Mouse (Mus musculus) forebrain, embryonic 10.5 days (tissue): Measurements from ENCODE around the gene Vcl. TPM values are rescaled to one million over a fixed set of nuclear protein-coding genes. Genes with fewer than 3 reads are reported as not detected.

Source experiments
- DNase-seq: peaks from one replicate; pipeline ENCODE4 v3.0.0-alpha.2; 2017; ENCODE audit warnings: low spot score; ENCODE audit errors: extremely low spot score
- H3K27ac ChIP-seq: fragments of 300-500 bp; sonication (generic); 2 replicates; pipeline ENCODE4 v1.5.1; 2016; ENCODE audit warnings: mild to moderate bottlenecking
- H3K27me3 ChIP-seq: fragments of 300-500 bp; sonication (generic); 2 replicates; pipeline ENCODE4 v1.6.1; 2016; ENCODE audit warnings: mild to moderate bottlenecking; ENCODE audit not compliant: poor library complexity, severe bottlenecking
- H3K36me3 ChIP-seq: fragments of 300-500 bp; sonication (generic); replicated peaks from 2 replicates; pipeline ENCODE4 v1.6.1; 2016; ENCODE audit warnings: mild to moderate bottlenecking, moderate library complexity
- H3K4me1 ChIP-seq: fragments of 300-500 bp; sonication (generic); 2 replicates; pipeline ENCODE4 v1.6.1; 2016
- H3K4me3 ChIP-seq: fragments of 300-500 bp; sonication (generic); 2 replicates; pipeline ENCODE4 v1.5.1; 2016; ENCODE audit warnings: mild to moderate bottlenecking, moderate library complexity
- H3K9me3 ChIP-seq: fragments of 300-500 bp; sonication (generic); 2 replicates; pipeline ENCODE4 v1.6.1; 2016; ENCODE audit warnings: mild to moderate bottlenecking, moderate library complexity
- WGBS: fragments of 180-500 bp; shearing (Covaris S2); methylation state at CpG from one replicate; pipeline ENCODE4 v1.1.7; 2016; 5-methylcytosine and 5-hydroxymethylcytosine counted together
- polyA plus RNA-seq: library from polyadenylated mRNA; unstranded; fragments of >200 nt; fragmentation: Nextera tagmentation; extraction: Ambion mirVana; gene quantifications from 2 replicates; pipeline ENCODE4 v1.2.1, GENCODE M21; 2016

Gene Vcl
- polyA plus RNA-seq, 1 experiment from 2014 or later = 30.7 TPM

GRCm38 (mm10) chr14:20963863-20964262, 34.7 kb downstream of the Vcl start:
- 94% methylated on average over 4 of the region's 4 CpGs for WGBS

GRCm38 (mm10) chr14:20964285-20964684, 35.1 kb downstream of the Vcl start:
- 83% methylated on average over 2 of the region's 2 CpGs for WGBS
- DNase-seq = no peak

More at GRCm38 (mm10) chr14:20963863-20964262, 34.7 kb downstream of the Vcl start:
- H3K4me1 ChIP-seq = peaks cover 21% of the 10 kb centered on the region
- no peak overlapping the region for H3K27ac ChIP-seq
- H3K36me3 ChIP-seq = no peaks in the 10 kb centered on the region
- H3K9me3 ChIP-seq = no peaks in the 10 kb centered on the region
- H3K27me3 ChIP-seq = no peaks in the 10 kb centered on the region
- DNase-seq = no peak
- H3K4me3 ChIP-seq = no peak overlapping the region

GRCm38 (mm10) chr14:20966959-20967670, 37.9 kb downstream of the Vcl start:
- Histone ChIP-seq H3K4me1 (peaks cover 34% of the 10 kb centered on the region), H3K36me3 (no peaks in the 10 kb centered on the region), H3K9me3 (no peaks in the 10 kb centered on the region), H3K27ac (no peak overlapping the region), H3K4me3 (no peak overlapping the region), H3K27me3 (no peaks in the 10 kb centered on the region)
- no peak for DNase-seq
- 90% methylated on average over 3 of the region's 3 CpGs for WGBS

More at GRCm38 (mm10) chr14:20964285-20964684, 35.1 kb downstream of the Vcl start:
- no peaks in the 10 kb centered on the region for H3K36me3 ChIP-seq
- no peaks in the 10 kb centered on the region for H3K9me3 ChIP-seq
- no peak overlapping the region for H3K27ac ChIP-seq
- H3K4me1 ChIP-seq = peaks cover 21% of the 10 kb centered on the region
- no peak overlapping the region for H3K4me3 ChIP-seq
- H3K27me3 ChIP-seq = no peaks in the 10 kb centered on the region

GRCm38 (mm10) chr14:20969066-20969465, 39.9 kb downstream of the Vcl start:
- Histone ChIP-seq H3K36me3 (no peaks in the 10 kb centered on the region), H3K9me3 (no peaks in the 10 kb centered on the region), H3K4me3 (no peak overlapping the region), H3K27ac (no peak overlapping the region), H3K27me3 (no peaks in the 10 kb centered on the region), H3K4me1 (peaks cover 34% of the 10 kb centered on the region)
- no peak for DNase-seq
- WGBS = 92% methylated on average over 1 of the region's 1 CpGs

GRCm38 (mm10) chr14:20970389-20970788, 41.2 kb downstream of the Vcl start:
- Histone ChIP-seq H3K9me3 (no peaks in the 10 kb centered on the region), H3K4me3 (no peak overlapping the region), H3K36me3 (no peaks in the 10 kb centered on the region), H3K27me3 (no peaks in the 10 kb centered on the region), H3K4me1 (peaks cover 30% of the 10 kb centered on the region), H3K27ac (no peak overlapping the region)
- WGBS = 70% methylated on average over 6 of the region's 6 CpGs
- DNase-seq = no peak

GRCm38 (mm10) chr14:20970927-20971326, 41.7 kb downstream of the Vcl start:
- no peak for DNase-seq
- WGBS = 92% methylated on average over 9 of the region's 9 CpGs
- no peaks in the 10 kb centered on the region for H3K9me3 ChIP-seq

GRCm38 (mm10) chr14:20973821-20974220, 44.6 kb downstream of the Vcl start:
- Histone ChIP-seq H3K36me3 (no peaks in the 10 kb centered on the region), H3K9me3 (no peaks in the 10 kb centered on the region), H3K27me3 (no peaks in the 10 kb centered on the region), H3K4me3 (no peak overlapping the region), H3K4me1 (peaks cover 22% of the 10 kb centered on the region), H3K27ac (no peak overlapping the region)
- DNase-seq = no peak

More at GRCm38 (mm10) chr14:20970927-20971326, 41.7 kb downstream of the Vcl start:
- H3K27ac ChIP-seq = no peak overlapping the region
- H3K27me3 ChIP-seq = no peaks in the 10 kb centered on the region
- no peak overlapping the region for H3K4me3 ChIP-seq
- no peaks in the 10 kb centered on the region for H3K36me3 ChIP-seq
- peaks cover 30% of the 10 kb centered on the region for H3K4me1 ChIP-seq

- H3K27ac ChIP-seq = no peak overlapping the region
- no peaks in the 10 kb centered on the region for H3K4me1 ChIP-seq
- no peak for DNase-seq
- 83% methylated on average over 1 of the region's 1 CpGs for WGBS
- no peaks in the 10 kb centered on the region for H3K36me3 ChIP-seq
- H3K9me3 ChIP-seq = no peaks in the 10 kb centered on the region
- no peak overlapping the region for H3K4me3 ChIP-seq
- H3K27me3 ChIP-seq = no peaks in the 10 kb centered on the region
These were observed 47.5 kb downstream of the Vcl start for GRCm38 (mm10) chr14:20976741-20977140.

GRCm38 (mm10) chr14:20977726-20978125, 48.5 kb downstream of the Vcl start:
- DNase-seq = no peak
- Histone ChIP-seq H3K9me3 (no peaks in the 10 kb centered on the region), H3K27me3 (no peaks in the 10 kb centered on the region), H3K27ac (no peak overlapping the region), H3K4me3 (no peak overlapping the region), H3K36me3 (peaks cover 4% of the 10 kb centered on the region; the same call in 1 of the 2 replicates), H3K4me1 (no peaks in the 10 kb centered on the region)
- 87% methylated on average over 2 of the region's 2 CpGs for WGBS

- 0 out of 2 replicates have a peak, but pooled peaks cover 3% of the 10 kb centered on the region for H3K4me1 ChIP-seq
- no peak for DNase-seq
- no peak overlapping the region for H3K27ac ChIP-seq
- H3K36me3 ChIP-seq = peaks cover 15% of the 10 kb centered on the region; the same call in 1 of the 2 replicates
- no peaks in the 10 kb centered on the region for H3K27me3 ChIP-seq
- H3K9me3 ChIP-seq = no peaks in the 10 kb centered on the region
- no peak overlapping the region for H3K4me3 ChIP-seq
- 83% methylated on average over 2 of the region's 2 CpGs for WGBS
These were observed 54.6 kb downstream of the Vcl start for GRCm38 (mm10) chr14:20983832-20984231.

GRCm38 (mm10) chr14:20985482-20985881, 56.3 kb downstream of the Vcl start:
- 0 out of 2 replicates have a peak, but pooled peaks cover 3% of the 10 kb centered on the region for H3K4me1 ChIP-seq
- no peaks in the 10 kb centered on the region for H3K9me3 ChIP-seq
- peaks cover 15% of the 10 kb centered on the region; the same call in 1 of the 2 replicates for H3K36me3 ChIP-seq
- no peak for DNase-seq
- 87% methylated on average over 3 of the region's 3 CpGs for WGBS
- H3K27me3 ChIP-seq = no peaks in the 10 kb centered on the region
- no peak overlapping the region for H3K4me3 ChIP-seq
- no peak overlapping the region for H3K27ac ChIP-seq

- Histone ChIP-seq H3K27me3 (no peaks in the 10 kb centered on the region), H3K9me3 (no peaks in the 10 kb centered on the region)
- WGBS = 97% methylated on average over 1 of the region's 1 CpGs
These were observed 62.3 kb downstream of the Vcl start for GRCm38 (mm10) chr14:20991492-20991891.

GRCm38 (mm10) chr14:20993067-20993691, 64.0 kb downstream of the Vcl start:
- WGBS = 71% methylated on average over 3 of the region's 3 CpGs
- peak; percentile 23 for DNase-seq
- no peaks in the 10 kb centered on the region for H3K27me3 ChIP-seq

More at GRCm38 (mm10) chr14:20991492-20991891, 62.3 kb downstream of the Vcl start:
- no peak overlapping the region for H3K4me3 ChIP-seq
- H3K4me1 ChIP-seq = no peaks in the 10 kb centered on the region
- H3K27ac ChIP-seq = no peak overlapping the region
- peaks cover 11% of the 10 kb centered on the region for H3K36me3 ChIP-seq
- DNase-seq = no peak

More at GRCm38 (mm10) chr14:20993067-20993691, 64.0 kb downstream of the Vcl start:
- Histone ChIP-seq H3K4me3 (no peak overlapping the region), H3K27ac (no peak overlapping the region), H3K4me1 (no peaks in the 10 kb centered on the region), H3K9me3 (no peaks in the 10 kb centered on the region), H3K36me3 (peaks cover 8% of the 10 kb centered on the region)
